Mouse (Mus musculus): ENCODE measurements around the gene Zfp668. TPM values are rescaled to one million over a fixed set of nuclear protein-coding genes. Genes with fewer than 3 reads are reported as not detected.

The Zfp668 gene
- total and polyA plus RNA-seq, 3 experiments: 2.4 to 8.6 (median 5.9) TPM

DNA sequence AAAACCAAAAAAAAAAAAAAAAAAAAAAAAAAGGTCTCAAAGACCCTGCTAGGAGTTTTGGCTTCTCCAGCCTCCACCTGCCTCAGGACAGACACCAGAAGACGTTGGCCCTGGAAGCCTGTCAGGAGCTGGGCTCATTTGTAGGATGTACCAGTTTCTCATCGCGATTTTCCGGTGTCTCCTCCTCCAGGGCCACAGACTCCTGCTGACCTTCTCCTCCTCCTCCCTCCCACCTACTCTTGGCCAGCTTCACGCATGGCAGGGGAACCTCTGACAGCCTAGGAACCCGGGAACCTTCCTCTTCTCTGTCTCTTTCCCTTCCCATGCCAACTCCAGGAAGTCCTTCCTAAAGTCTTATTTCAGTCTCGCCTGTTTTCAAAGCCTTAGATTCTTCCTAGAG lies 59.6 kb downstream of the Zfp668 start:
- Histone ChIP-seq H3K4me1 (ENCODE audit: control insufficient read depth in 1 of 2, insufficient read depth in 2 of 2) (peaks cover 10 to 42% of the 10 kb centered on the region in 2 experiments), H3K4me2 (ENCODE audit: insufficient read depth, low read depth, poor library complexity, severe bottlenecking) (no peak overlapping the region), H3K36me3 (replicated peaks in 1 of 2; ENCODE audit: control insufficient read depth in 1 of 2, insufficient read depth in 1 of 2, low read length in 1 of 2) (no peaks in the 10 kb centered on the region), H3K79me2 (replicated peaks; ENCODE audit: control insufficient read depth, extremely low read depth, insufficient read depth, poor library complexity, severe bottlenecking) (no peaks in the 10 kb centered on the region), H3K9ac (ENCODE audit: insufficient read depth, low read depth) (no peak overlapping the region), H3K27ac (ENCODE audit: insufficient read depth, low read depth) (no peak overlapping the region), H3K4me3 (replicated peaks in 1 of 3; ENCODE audit: low read depth in 2 of 3, low read length in 2 of 3, poor library complexity in 1 of 3) (no peak overlapping the region), H3K9me3 (replicated peaks; ENCODE audit: low read length) (no peaks in the 10 kb centered on the region), H3K27me3 (replicated peaks) (no peaks in the 10 kb centered on the region)
- in situ Hi-C loops (cut with MboI; ENCODE audit: low pct_ligation_motif_present, low pct_unique_long_range_greater_than_20kb, low sequenced_read_pairs): loop anchor here (5.0 kb wide), 1 partner anchor 40 kb away; the partner anchor contains the start of gene Setd1a
- DNase-seq (ENCODE audit: extremely low read depth): no peak
- no peak for TF ChIP-seq SMC3 (IDR thresholded peaks at IDR 0.05; ENCODE audit: low read depth, low read length)
- no peak for TF ChIP-seq NELFE (IDR thresholded peaks at IDR 0.05; ENCODE audit: low read depth, low read length)
- no peak for TF ChIP-seq NRF1 (IDR thresholded peaks at IDR 0.05; ENCODE audit: low read depth, low read length)
- no peak for TF ChIP-seq GABPA (IDR thresholded peaks at IDR 0.05; ENCODE audit: insufficient replicate concordance, low read depth, low read length)
- TF ChIP-seq RCOR1 (conservative IDR thresholded peaks at IDR 0.05; ENCODE audit: low read depth, low read length): no peak
- no peak for TF ChIP-seq IRF4 (IDR thresholded peaks at IDR 0.05; ENCODE audit: low read depth, low read length)
- TF ChIP-seq ZMIZ1 (IDR thresholded peaks at IDR 0.05; ENCODE audit: low read depth, low read length): no peak
- TF ChIP-seq ETS1 (conservative IDR thresholded peaks at IDR 0.05; ENCODE audit: low read depth, low read length): no peak
- dilution Hi-C loops (cut with MboI; ENCODE audit: extremely low pct_ligation_motif_present, extremely low pct_unique_long_range_greater_than_20kb, low sequenced_read_pairs): no loop called here

DNA sequence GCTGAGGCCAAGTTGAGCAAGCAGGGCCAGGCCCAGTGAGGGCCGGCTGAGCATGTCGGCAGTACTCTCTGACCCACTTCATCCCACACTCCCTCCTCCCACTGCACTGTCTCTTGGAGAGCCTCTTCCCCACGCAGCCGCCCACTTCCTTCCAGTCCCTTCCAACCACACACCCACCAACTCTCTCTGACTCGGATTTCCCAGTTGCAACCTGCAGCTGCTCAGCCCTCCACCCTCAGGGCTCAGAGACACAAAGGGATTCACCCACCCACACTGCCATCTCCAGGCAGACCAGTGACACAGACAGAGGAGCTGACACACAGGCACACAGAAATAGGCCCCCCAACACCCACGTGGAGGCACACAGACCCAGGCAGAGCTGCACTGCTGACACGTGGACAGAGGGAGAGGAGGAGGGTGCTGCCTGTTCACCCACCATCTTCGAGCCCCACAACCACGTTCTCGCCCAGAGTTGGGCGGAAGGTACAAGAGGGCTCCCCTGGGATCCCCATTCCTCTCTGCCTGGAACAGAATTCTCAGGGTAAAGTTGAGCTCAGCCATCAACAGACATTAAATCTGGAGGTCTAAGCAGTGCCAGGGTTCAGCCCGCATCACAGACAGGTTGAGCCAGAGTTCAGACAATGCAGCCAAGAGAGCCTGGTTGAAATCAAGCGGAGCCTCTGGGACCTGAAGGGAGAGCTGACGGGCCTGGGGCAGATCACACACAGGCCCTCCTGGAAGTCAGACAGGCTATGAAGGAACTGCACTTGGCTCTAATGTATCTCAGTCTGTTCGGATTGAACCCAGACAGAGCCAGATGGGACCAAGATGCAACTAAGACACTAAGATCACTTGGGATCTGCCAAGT lies 60.4 kb downstream of the Zfp668 start:
- DNase-seq (ENCODE audit: extremely low read depth): peak; percentile 48
- Histone ChIP-seq H3K4me2 (ENCODE audit: insufficient read depth, low read depth, poor library complexity, severe bottlenecking) (no peak overlapping the region), H3K27me3 (replicated peaks) (no peaks in the 10 kb centered on the region), H3K9ac (ENCODE audit: insufficient read depth, low read depth) (no peak overlapping the region), H3K36me3 (replicated peaks in 1 of 2; ENCODE audit: control insufficient read depth in 1 of 2, insufficient read depth in 1 of 2, low read length in 1 of 2) (no peaks in the 10 kb centered on the region), H3K79me2 (replicated peaks; ENCODE audit: control insufficient read depth, extremely low read depth, insufficient read depth, poor library complexity, severe bottlenecking) (no peaks in the 10 kb centered on the region), H3K9me3 (replicated peaks; ENCODE audit: low read length) (no peaks in the 10 kb centered on the region), H3K27ac (ENCODE audit: insufficient read depth, low read depth) (no peak overlapping the region), H3K4me3 (replicated peaks in 1 of 3; ENCODE audit: low read depth in 2 of 3, low read length in 2 of 3, poor library complexity in 1 of 3) (no peak overlapping the region), H3K4me1 (ENCODE audit: control insufficient read depth in 1 of 2, insufficient read depth in 2 of 2) (peaks cover 10 to 36% of the 10 kb centered on the region in 2 experiments)
- in situ Hi-C loops (cut with MboI; ENCODE audit: low pct_ligation_motif_present, low pct_unique_long_range_greater_than_20kb, low sequenced_read_pairs): loop anchor here (5.0 kb wide), 1 partner anchor 39 kb away; the partner anchor contains the start of gene Setd1a
- TF ChIP-seq ELF1 (IDR thresholded peaks at IDR 0.05; ENCODE audit: low read depth, low read length) (no peak), RAD21 (IDR thresholded peaks at IDR 0.05; ENCODE audit: low read depth, low read length) (peak; percentile 43), CTCF (conservative IDR thresholded peaks at IDR 0.05 in 1 of 2, IDR thresholded peaks at IDR 0.05 in 1 of 2; ENCODE audit: low read depth in 2 of 2, low read length in 2 of 2) (peak in 1 of 2 experiments; percentile 57; a peak in 2 of 4 replicates), SMC3 (IDR thresholded peaks at IDR 0.05; ENCODE audit: low read depth, low read length) (peak; percentile 37; the same call in 1 of the 2 replicates), USF2 (conservative IDR thresholded peaks at IDR 0.05; ENCODE audit: low read depth, low read length) (no peak)
- dilution Hi-C loops (cut with MboI; ENCODE audit: extremely low pct_ligation_motif_present, extremely low pct_unique_long_range_greater_than_20kb, low sequenced_read_pairs): no loop called here

All from CH12.LX (cell line).